Mouse (Mus musculus) stomach, postnatal 0 days (tissue): ENCODE data around the gene Ifnl3. TPM values are rescaled to one million over a fixed set of nuclear protein-coding genes. Genes with fewer than 3 reads are reported as not detected.
"Not testable (repeated sequence)": the region's sequence is repeated elsewhere in the genome, so short reads cannot be mapped to it uniquely, and the experiment has no call there.

ENCODE experiments used
- ATAC-seq: fragments of 200-750 bp; cut with Nextera tagmentation; 2 replicates; pipeline ENCODE4 v1.8.0; 2017; ENCODE audit not compliant: low FRiP score, low TSS enrichment
- DNase-seq: peaks from one replicate; pipeline ENCODE4 v3.0.0-alpha.2; 2016; ENCODE audit warnings: low spot score
- H3K27ac ChIP-seq: fragments of 300-500 bp; sonication (generic); replicated peaks from 2 replicates; pipeline ENCODE4 v1.5.1; 2014; ENCODE audit warnings: mild to moderate bottlenecking, control low read depth
- H3K27me3 ChIP-seq: fragments of 300-500 bp; sonication (generic); 2 replicates; pipeline ENCODE4 v1.6.1; 2014; ENCODE audit warnings: low read length; ENCODE audit not compliant: control insufficient read depth, insufficient read depth
- H3K36me3 ChIP-seq: fragments of 300-500 bp; sonication (generic); 2 replicates; pipeline ENCODE4 v1.6.1; 2014; ENCODE audit warnings: low read length, mixed read lengths; ENCODE audit not compliant: control insufficient read depth, insufficient read depth
- H3K4me1 ChIP-seq: fragments of 300-500 bp; sonication (generic); replicated peaks from 2 replicates; pipeline ENCODE4 v1.6.1; 2014; ENCODE audit warnings: antibody characterized with exemption; ENCODE audit not compliant: control insufficient read depth, insufficient read depth
- H3K4me2 ChIP-seq: fragments of 300-500 bp; sonication (generic); replicated peaks from 2 replicates; pipeline ENCODE4 v1.6.1; 2014; ENCODE audit warnings: low read depth, mild to moderate bottlenecking, control low read depth, moderate library complexity
- H3K4me3 ChIP-seq: fragments of 300-500 bp; sonication (generic); 2 replicates; pipeline ENCODE4 v1.5.1; 2014; ENCODE audit warnings: low read depth, low read length, control low read depth
- H3K9ac ChIP-seq: fragments of 300-500 bp; sonication (generic); 2 replicates; pipeline ENCODE4 v1.6.1; 2014; ENCODE audit warnings: mild to moderate bottlenecking, low read length, control low read depth, mixed read lengths
- H3K9me3 ChIP-seq: fragments of 300-500 bp; sonication (generic); 2 replicates; pipeline ENCODE4 v1.6.1; 2016; ENCODE audit warnings: low read length; ENCODE audit not compliant: control insufficient read depth
- CTCF ChIP-seq: IDR thresholded peaks from 2 replicates; pipeline ENCODE4 v1.5.1; 2016; ENCODE audit warnings: antibody characterized with exemption, low read depth, mild to moderate bottlenecking, moderate library complexity
- EP300 ChIP-seq: optimal IDR thresholded peaks from 2 replicates; pipeline ENCODE3; 2016; ENCODE audit warnings: antibody characterized with exemption
- WGBS: fragments of 180-500 bp; shearing (Covaris S2); extraction: QIAGEN DNeasy Blood & Tissue Kit; methylation state at CpG from one replicate; pipeline ENCODE4 v1.1.7; 2014; 5-methylcytosine and 5-hydroxymethylcytosine counted together
- polyA plus RNA-seq: library from polyadenylated mRNA; unstranded; fragments of >200 nt; fragmentation: Nextera tagmentation; extraction: Ambion mirVana; gene quantifications from 2 replicates; pipeline ENCODE4 v1.2.1, GENCODE M21; 2015

Ifnl3 gene
- polyA plus RNA-seq, 1 experiment from 2014 or later: not detected

GRCm38 (mm10) chr7:28511441-28511840 lies 11.2 kb upstream of the Ifnl3 start:
- Histone ChIP-seq H3K4me2 (no peak overlapping the region), H3K36me3 (no peaks in the 10 kb centered on the region), H3K9ac (no peak overlapping the region), H3K4me3 (no peak overlapping the region), H3K9me3 (no peaks in the 10 kb centered on the region), H3K27me3 (no peaks in the 10 kb centered on the region), H3K4me1 (no peaks in the 10 kb centered on the region), H3K27ac (no peak overlapping the region)
- no peak for DNase-seq
- no peak for TF ChIP-seq CTCF
- TF ChIP-seq EP300: no peak
- no peak for ATAC-seq
- WGBS: 69% methylated on average over 8 of the region's 8 CpGs

- no peaks in the 10 kb centered on the region for H3K27me3 ChIP-seq
- no peaks in the 10 kb centered on the region for H3K4me1 ChIP-seq
- ATAC-seq: peak; percentile 85
- 5% methylated on average over 19 of the region's 19 CpGs for WGBS
- no peak overlapping the region for H3K9ac ChIP-seq
- H3K4me2 ChIP-seq: no peak overlapping the region
- H3K4me3 ChIP-seq: no peak overlapping the region
- no peaks in the 10 kb centered on the region for H3K36me3 ChIP-seq
- no peak overlapping the region for H3K27ac ChIP-seq
- DNase-seq: peak; percentile 89
- H3K9me3 ChIP-seq: no peaks in the 10 kb centered on the region
- TF ChIP-seq CTCF (peak; percentile 92), EP300 (no peak)
Measured at GRCm38 (mm10) chr7:28527922-28528719, 5.5 kb downstream of the Ifnl3 start.

- no peak overlapping the region for H3K27ac ChIP-seq
- no peaks in the 10 kb centered on the region for H3K9me3 ChIP-seq
- TF ChIP-seq EP300 (no peak), CTCF (no peak)
- no peaks in the 10 kb centered on the region for H3K27me3 ChIP-seq
- ATAC-seq (no peak), DNase-seq (no peak)
- H3K4me2 ChIP-seq: no peak overlapping the region
- 69% methylated on average over 8 of the region's 8 CpGs for WGBS
- no peaks in the 10 kb centered on the region for H3K36me3 ChIP-seq
- H3K4me3 ChIP-seq: no peak overlapping the region
- H3K9ac ChIP-seq: no peak overlapping the region
- H3K4me1 ChIP-seq: no peaks in the 10 kb centered on the region
Measured at GRCm38 (mm10) chr7:28532005-28532404, 9.4 kb downstream of the Ifnl3 start.

GRCm38 (mm10) chr7:28538886-28539285 lies 16.2 kb downstream of the Ifnl3 start:
- not testable (repeated sequence) for H3K9me3 ChIP-seq, H3K4me3 ChIP-seq, ATAC-seq, H3K27me3 ChIP-seq, DNase-seq, H3K4me1 ChIP-seq, H3K27ac ChIP-seq, H3K9ac ChIP-seq, H3K36me3 ChIP-seq, H3K4me2 ChIP-seq
- 77% methylated on average over 6 of the region's 6 CpGs for WGBS

DNA sequence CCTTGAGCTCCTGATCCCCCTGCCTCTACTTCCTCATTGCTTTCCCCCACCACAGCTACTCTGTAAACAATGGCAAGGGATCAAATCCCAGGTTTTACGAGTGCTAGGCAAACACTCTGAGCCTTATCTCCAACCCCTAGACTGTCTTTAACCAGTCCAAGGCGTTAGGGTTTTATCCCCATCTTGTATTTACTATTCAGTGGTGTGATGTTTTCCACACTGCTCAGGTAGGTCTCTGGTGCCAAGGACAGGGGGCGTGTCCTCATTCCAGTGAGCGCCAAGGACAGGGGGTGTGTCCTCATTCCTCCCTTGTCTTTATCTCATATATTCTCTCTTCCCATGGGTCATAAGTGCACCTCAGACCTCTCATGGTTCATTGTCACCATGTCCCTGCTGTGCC lies 17.9 kb downstream of the Ifnl3 start, which contains the start of gene Sycn:
TSS of gene Sycn (plus strand) at position 360 of the 400 bp plus-strand sequence.
- H3K36me3 ChIP-seq: no peaks in the 10 kb centered on the region
- no peaks in the 10 kb centered on the region for H3K9me3 ChIP-seq
- H3K9ac ChIP-seq: no peak within 1 kb of the TSS
- DNase-seq (no peak), ATAC-seq (peak; percentile 45; the same call in 1 of the 2 replicates)
- H3K27me3 ChIP-seq: no peaks in the 10 kb centered on the region
- no peaks in the 10 kb centered on the region for H3K4me1 ChIP-seq
- TF ChIP-seq EP300: no peak
- no peak within 1 kb of the TSS for H3K4me3 ChIP-seq
- WGBS: 45% methylated on average over 4 of the region's 4 CpGs
- H3K4me2 ChIP-seq: no peak within 1 kb of the TSS
- no peak within 1 kb of the TSS for H3K27ac ChIP-seq

- Histone ChIP-seq H3K27me3 (no peaks in the 10 kb centered on the region; the same call in 1 of the 2 replicates), H3K9ac (0 out of 2 replicates have a peak overlapping the region, but pooled peaks have one; percentile 18), H3K4me2 (no peak overlapping the region; the same call in 1 of the 2 replicates), H3K27ac (0 out of 2 replicates have a peak overlapping the region, but pooled peaks have one; percentile 18), H3K9me3 (no peaks in the 10 kb centered on the region), H3K4me1 (0 out of 2 replicates have a peak, but pooled peaks cover 2% of the 10 kb centered on the region), H3K36me3 (no peaks in the 10 kb centered on the region), H3K4me3 (no peak overlapping the region)
- DNase-seq (peak; percentile 76), ATAC-seq (peak; percentile 58)
- TF ChIP-seq EP300: no peak
- no peak for TF ChIP-seq CTCF
- WGBS: 7% methylated on average over 25 of the region's 27 CpGs
Measured at GRCm38 (mm10) chr7:28544051-28544601, 21.5 kb downstream of the Ifnl3 start.
